Mouse (Mus musculus) cerebellum, adult 2 months (tissue): ENCODE data around the gene S1pr4. TPM values are rescaled to one million over a fixed set of nuclear protein-coding genes. Genes with fewer than 3 reads are reported as not detected.
A peak's percentile ranks its signal among the peaks of the same experiment; 100 is the strongest.

Experiments used
- DNase-seq, 2 experiments: peaks; one replicate each; pipeline ENCODE4 v3.0.0; 2021
- H3K27ac ChIP-seq: fragments of 200-500 bp; 2 replicates; pipeline ENCODE4 v1.5.1; 2012; ENCODE audit warnings: low read length, control low read depth, inconsistent platforms; ENCODE audit not compliant: insufficient read depth
- H3K27me3 ChIP-seq: fragments of 200-500 bp; 2 replicates; pipeline ENCODE4 v1.6.1; 2012; ENCODE audit warnings: inconsistent platforms, mild to moderate bottlenecking, low read length, moderate library complexity; ENCODE audit not compliant: control insufficient read depth, insufficient read depth
- H3K4me1 ChIP-seq: fragments of 200-500 bp; 2 replicates; pipeline ENCODE4 v1.6.1; 2011; ENCODE audit warnings: low read length; ENCODE audit not compliant: control insufficient read depth, insufficient read depth
- H3K4me3 ChIP-seq: fragments of 200-500 bp; replicated peaks from 2 replicates; pipeline ENCODE3; 2011; ENCODE audit warnings: mild to moderate bottlenecking, low read depth, low read length, control low read depth; ENCODE audit not compliant: insufficient read depth
- CTCF ChIP-seq: fragments of 200-500 bp; IDR thresholded peaks from 2 replicates; pipeline ENCODE4 v1.5.1; 2011; ENCODE audit warnings: low read depth, mild to moderate bottlenecking, control low read depth, low read length, moderate library complexity, borderline replicate concordance; ENCODE audit not compliant: insufficient read depth
- POLR2A ChIP-seq: fragments of 200-500 bp; IDR thresholded peaks from 2 replicates; pipeline ENCODE4 v1.6.1; 2011; ENCODE audit warnings: low read length, control low read depth, borderline replicate concordance; ENCODE audit not compliant: insufficient read depth
- WGBS: fragments of 180-500 bp; shearing (Covaris S2); methylation state at CpG from one replicate; pipeline ENCODE4 v1.1.7; 2018; 5-methylcytosine and 5-hydroxymethylcytosine counted together
- polyA plus RNA-seq: library from polyadenylated mRNA; depleted of rRNA; stranded (reverse); fragments of >200 nt; gene quantifications from 2 replicates; pipeline ENCODE4 v1.2.3, GENCODE M21; 2012; rRNA removed

Gene S1pr4
- polyA plus RNA-seq, result 0.67 and 1.1 TPM in 2 replicates

DNA sequence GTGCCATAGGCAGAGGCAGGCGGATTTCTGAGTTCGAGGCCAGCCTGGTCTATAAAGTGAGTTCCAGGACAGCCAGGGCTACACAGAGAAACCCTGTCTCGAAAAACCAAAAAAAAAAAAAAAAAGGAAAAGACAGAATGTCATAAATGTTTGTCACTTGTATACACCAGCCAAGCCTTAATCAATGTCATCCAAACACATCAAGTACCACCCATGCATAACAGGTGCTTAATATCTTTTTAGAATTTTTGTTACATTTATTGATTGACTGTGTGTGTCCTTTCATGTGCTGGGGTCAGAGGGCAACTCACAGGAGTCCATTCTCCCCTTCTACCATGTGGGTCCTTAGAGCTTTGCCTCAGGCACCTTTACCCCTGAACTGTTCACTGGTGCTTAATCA lies at the start of gene S1pr4:
S1pr4 (minus strand) TSS at position 101 of the 400 bp plus-strand sequence.
- no peak for TF ChIP-seq CTCF
- TF ChIP-seq POLR2A, result no peak
- Histone ChIP-seq H3K4me3 (no peak within 1 kb of the TSS), H3K27me3 (no peaks in the 10 kb centered on the region), H3K4me1 (peaks cover 2% of the 10 kb centered on the region), H3K27ac (no peak within 1 kb of the TSS)
- WGBS, result 81% methylated on average over 3 of the region's 3 CpGs
- DNase-seq, result no peak

DNA sequence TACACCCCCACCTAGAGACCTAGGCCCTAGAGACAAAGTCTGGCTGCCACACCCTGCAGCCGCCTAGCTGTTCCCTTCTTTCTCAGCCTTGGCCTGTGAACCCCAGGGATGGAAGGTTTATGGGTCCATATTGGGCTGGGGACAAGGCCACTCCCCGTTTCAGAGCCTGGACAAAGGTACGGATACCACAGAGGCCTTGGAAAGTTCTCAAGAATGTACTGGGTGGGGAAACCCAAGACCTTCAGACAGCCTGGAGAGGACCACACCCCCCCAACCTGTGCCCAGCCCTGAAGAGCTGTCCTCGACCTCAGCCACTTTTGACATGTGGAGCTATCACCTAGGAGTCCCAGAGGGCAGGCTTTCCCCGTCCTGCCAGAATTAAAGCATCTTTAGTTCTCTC lies 49.0 kb upstream of the S1pr4 start:
- no peak overlapping the region for H3K27ac ChIP-seq
- no peak overlapping the region for H3K4me3 ChIP-seq
- H3K27me3 ChIP-seq, result no peaks in the 10 kb centered on the region
- H3K4me1 ChIP-seq, result peaks cover 3% of the 10 kb centered on the region; the same call in 1 of the 2 replicates
- DNase-seq, result no peak
- TF ChIP-seq CTCF (no peak), POLR2A (no peak)
- WGBS, result 77% methylated on average over 5 of the region's 5 CpGs

DNA sequence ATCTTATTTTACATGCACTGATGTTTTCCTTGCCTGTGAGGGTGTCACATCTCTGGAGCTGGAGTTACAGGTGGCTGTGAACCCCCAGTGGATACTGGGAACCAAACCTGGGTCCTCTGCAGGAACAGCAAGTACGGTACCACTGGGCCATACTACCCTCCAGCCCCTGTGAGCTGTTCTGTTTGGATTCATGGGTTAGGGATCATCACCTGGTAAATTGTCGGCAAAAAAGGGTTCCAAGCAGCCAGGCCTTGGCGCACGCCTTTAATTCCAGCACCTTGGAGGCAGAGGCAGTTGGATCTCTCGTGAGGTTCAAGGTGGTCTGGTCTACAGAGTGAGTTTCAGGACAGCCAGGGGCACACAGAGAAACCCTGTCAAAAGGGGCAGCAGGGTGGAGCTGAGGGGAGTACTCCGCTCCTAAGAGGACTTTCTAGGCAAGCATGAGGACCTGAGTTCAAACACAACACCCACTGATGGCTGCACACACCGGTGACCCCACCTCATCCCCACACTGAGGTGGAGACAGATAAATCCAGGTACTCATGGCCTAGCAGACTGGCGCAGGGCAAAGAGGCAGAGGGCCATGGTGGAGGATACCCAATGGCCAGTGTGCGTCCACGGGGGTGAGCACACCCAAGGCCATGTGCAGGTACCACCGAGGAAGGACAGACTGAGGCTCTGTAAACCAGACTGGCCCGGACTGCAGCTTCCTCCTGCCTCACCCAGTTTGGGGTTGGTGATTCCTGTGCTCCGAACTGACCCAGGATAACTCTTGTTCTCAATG lies 47.0 kb upstream of the S1pr4 start:
- Histone ChIP-seq H3K4me3 (no peak overlapping the region), H3K27me3 (no peaks in the 10 kb centered on the region), H3K4me1 (peaks cover 21% of the 10 kb centered on the region), H3K27ac (no peak overlapping the region)
- TF ChIP-seq CTCF, result no peak
- no peak for TF ChIP-seq POLR2A
- DNase-seq, result no peak
- WGBS, result 93% methylated on average over 13 of the region's 13 CpGs

DNA sequence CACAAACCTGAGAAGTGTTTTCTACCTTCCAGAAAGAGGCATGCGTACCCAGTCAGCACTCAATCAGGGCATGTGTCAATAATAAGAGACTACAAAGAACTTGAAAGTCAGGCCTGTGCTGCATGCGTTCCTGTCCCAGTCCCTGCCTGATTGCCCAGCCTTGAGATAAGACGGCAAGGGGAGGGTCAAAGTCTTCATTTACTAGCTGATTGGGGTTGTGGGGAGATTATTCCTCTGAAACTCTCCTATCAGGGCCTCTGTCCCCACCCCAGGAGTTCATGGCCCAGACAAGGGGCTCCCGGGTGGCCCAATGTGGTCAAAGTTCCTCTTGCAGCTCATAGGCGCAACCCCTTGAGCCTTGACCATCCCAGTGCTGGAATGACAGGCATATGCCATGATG lies 46.4 kb upstream of the S1pr4 start:
- H3K27ac ChIP-seq, result no peak overlapping the region
- 90% methylated on average over 5 of the region's 5 CpGs for WGBS
- no peaks in the 10 kb centered on the region for H3K27me3 ChIP-seq
- H3K4me1 ChIP-seq, result peaks cover 26% of the 10 kb centered on the region
- TF ChIP-seq CTCF (no peak), POLR2A (no peak)
- H3K4me3 ChIP-seq, result no peak overlapping the region
- DNase-seq, result no peak

DNA sequence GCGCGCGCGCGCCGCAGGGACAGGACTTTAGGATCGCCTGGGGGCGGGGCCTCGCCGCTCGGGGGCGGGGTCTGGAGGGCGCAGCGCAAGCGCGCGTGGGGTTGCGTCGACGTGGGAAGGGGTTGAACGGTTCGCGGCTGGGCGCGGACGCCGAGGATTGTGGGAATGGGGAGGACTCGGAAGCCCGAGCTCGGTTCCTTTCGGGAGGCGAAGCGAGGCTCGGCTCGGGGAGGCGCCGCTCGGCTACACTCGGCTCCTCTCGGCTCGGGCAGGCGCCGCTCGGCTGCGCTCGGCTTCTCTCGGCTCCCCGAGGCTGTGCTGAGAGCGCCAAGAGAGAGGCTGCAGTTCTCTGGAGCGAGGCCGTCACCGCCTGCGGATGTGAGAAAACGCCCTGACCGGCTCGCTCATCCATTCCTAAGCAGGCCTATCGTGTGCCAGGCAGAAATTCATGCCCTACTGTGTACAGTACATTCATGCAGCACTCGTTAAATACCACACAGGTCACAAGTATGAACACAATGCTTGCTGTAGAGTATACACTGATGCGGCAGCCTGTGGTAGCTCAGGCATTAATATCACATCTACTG lies 45.3 kb upstream of the S1pr4 start, which contains the start of gene Gna11:
Gna11 (minus strand) TSS at position 30 of the 587 bp plus-strand sequence.
- Histone ChIP-seq H3K27me3 (no peaks in the 10 kb centered on the region), H3K4me1 (peaks cover 37% of the 10 kb centered on the region), H3K4me3 (peak within 1 kb of the TSS; percentile 79), H3K27ac (peak within 1 kb of the TSS; percentile 90)
- under 1% methylated on average over 59 of the region's 59 CpGs for WGBS
- no peak for TF ChIP-seq CTCF
- TF ChIP-seq POLR2A, result peak; percentile 87; the same call in 1 of the 2 replicates
- DNase-seq, result peak; percentile 100

DNA sequence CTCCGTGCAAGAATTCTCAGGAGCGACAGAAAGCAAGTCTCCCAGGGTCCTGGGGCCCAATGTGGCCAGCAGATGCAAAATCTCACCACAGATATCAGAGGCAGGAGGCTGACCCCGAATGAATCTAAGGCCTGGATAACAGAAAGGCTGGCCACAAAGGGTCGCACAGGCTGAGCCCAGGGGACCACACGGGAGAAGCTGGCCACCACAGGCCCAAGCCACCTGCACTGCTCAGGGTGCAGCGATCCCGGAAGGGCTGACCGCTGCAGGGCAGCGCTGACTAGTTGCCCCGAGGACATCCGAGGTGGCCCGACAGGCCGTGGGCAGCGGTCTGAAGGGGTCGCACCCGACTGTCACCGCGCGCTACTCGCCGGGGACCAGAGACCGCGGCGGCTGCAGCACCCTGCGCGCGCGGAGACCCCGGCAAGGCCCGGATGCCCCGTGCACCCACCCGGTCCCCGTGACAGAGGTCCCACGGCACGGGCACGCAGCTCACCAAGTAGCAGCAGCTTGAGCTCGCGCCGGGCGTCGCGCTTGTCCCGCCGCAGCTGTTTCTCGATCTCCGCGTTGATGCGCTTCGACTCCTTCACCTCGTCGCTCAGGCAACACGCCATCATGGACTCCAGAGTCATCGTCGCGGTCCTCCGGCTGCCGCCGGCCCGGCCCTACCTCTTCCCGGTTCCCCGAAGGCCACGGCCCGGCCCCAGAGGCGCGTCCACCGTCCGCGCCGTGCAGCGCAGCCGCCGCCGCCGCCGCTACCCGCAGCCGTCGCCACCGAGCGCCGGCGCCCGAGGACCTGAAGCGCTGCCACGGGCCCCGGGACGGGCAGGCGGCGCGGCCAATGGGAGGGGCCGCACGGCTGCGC lies 44.6 kb upstream of the S1pr4 start:
- no peak for DNase-seq
- H3K4me1 ChIP-seq, result peaks cover 42% of the 10 kb centered on the region
- under 1% methylated on average over 93 of the region's 93 CpGs for WGBS
- H3K4me3 ChIP-seq, result peak overlapping the region; percentile 79
- H3K27me3 ChIP-seq, result no peaks in the 10 kb centered on the region
- TF ChIP-seq POLR2A, result no peak
- TF ChIP-seq CTCF, result no peak
- H3K27ac ChIP-seq, result peak overlapping the region; percentile 76

DNA sequence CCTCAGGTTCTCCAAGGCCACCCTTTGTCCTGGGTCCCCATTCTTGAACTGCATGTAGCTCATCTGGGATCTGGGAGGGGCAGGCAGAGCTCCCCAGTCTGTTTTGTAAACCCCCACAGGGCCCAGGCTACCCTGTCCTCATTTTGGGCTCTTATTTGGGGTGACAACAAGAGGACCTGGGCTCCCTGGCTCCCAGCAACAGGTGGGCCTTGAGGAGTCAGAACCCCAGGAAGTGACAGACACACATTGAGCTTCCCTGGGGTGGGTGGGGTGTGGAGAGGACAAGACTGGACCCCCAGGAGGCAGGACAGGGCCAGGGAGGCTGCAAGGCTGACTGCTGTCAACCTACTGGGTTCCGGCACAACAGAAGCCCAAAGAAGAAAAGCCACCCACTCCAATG lies 43.7 kb upstream of the S1pr4 start:
- WGBS, result 42% methylated on average over 1 of the region's 1 CpGs
- no peak overlapping the region for H3K27ac ChIP-seq
- H3K27me3 ChIP-seq, result no peaks in the 10 kb centered on the region
- TF ChIP-seq POLR2A (no peak), CTCF (no peak)
- H3K4me1 ChIP-seq, result peaks cover 45% of the 10 kb centered on the region
- peak overlapping the region; percentile 79 for H3K4me3 ChIP-seq
- no peak for DNase-seq
